Mouse (Mus musculus): Measurements from ENCODE around the gene Frmd4b. TPM values are rescaled to one million over a fixed set of nuclear protein-coding genes. Genes with fewer than 3 reads are reported as not detected.

Frmd4b gene
- total and polyA plus RNA-seq, 3 experiments, result 7.3 to 18.1 (median 11.9) TPM

DNA sequence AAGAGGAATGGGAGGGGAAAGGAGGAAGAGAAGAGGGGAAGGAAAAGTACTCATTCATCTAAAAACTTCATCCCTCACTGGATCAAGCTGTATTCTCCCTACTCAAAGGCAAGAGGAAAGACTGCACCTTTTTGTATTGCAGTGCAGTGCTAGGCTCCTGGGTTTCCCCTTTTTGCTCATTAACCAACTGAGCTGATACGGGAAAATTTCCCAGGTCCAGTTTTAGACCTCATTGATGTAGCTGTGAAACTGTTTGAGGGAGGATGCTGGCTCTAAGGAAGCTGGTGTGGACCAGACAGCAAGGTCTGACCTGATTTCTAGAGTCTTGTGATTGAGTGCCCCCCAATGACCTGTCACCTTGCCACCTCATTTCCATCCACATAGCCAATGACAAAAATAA, 121.3 kb downstream of the Frmd4b start:
- H3K36me3 ChIP-seq (ENCODE audit: control insufficient read depth, insufficient read depth, low read length), result no peaks in the 10 kb centered on the region
- no peak for DNase-seq
- H3K27ac ChIP-seq, result no peak overlapping the region
- WGBS, result 44% methylated on average over 1 of the region's 1 CpGs
- H3K4me3 ChIP-seq, result no peak overlapping the region
- no peaks in the 10 kb centered on the region for H3K4me1 ChIP-seq (ENCODE audit: control insufficient read depth, insufficient read depth, low read length)
- H3K79me2 ChIP-seq (replicated peaks; ENCODE audit: control insufficient read depth, insufficient read depth, low read length), result no peaks in the 10 kb centered on the region
- intact Hi-C loops (cut with DNase I), result no loop called here
- TF ChIP-seq POLR2A (IDR thresholded peaks at IDR 0.05; ENCODE audit: insufficient read depth, low read depth, low read length) (no peak), CTCF (IDR thresholded peaks at IDR 0.05) (no peak), EP300 (IDR thresholded peaks at IDR 0.05; ENCODE audit: insufficient read depth, low read depth, low read length) (no peak)
- no peak overlapping the region for H3K9ac ChIP-seq (ENCODE audit: low read depth, low read length)
- no peaks in the 10 kb centered on the region; the same call in 1 of the 2 replicates for H3K27me3 ChIP-seq (ENCODE audit: control insufficient read depth, insufficient read depth, low read length)

- H3K36me3 ChIP-seq (ENCODE audit: control insufficient read depth, insufficient read depth, low read length), result no peaks in the 10 kb centered on the region
- DNase-seq, result no peak
- H3K79me2 ChIP-seq (replicated peaks; ENCODE audit: control insufficient read depth, insufficient read depth, low read length), result no peaks in the 10 kb centered on the region
- peaks cover 2% of the 10 kb centered on the region for H3K4me1 ChIP-seq (ENCODE audit: control insufficient read depth, insufficient read depth, low read length)
- H3K27ac ChIP-seq, result no peak overlapping the region
- no peak overlapping the region for H3K9ac ChIP-seq (ENCODE audit: low read depth, low read length)
- no peaks in the 10 kb centered on the region; the same call in 1 of the 2 replicates for H3K27me3 ChIP-seq (ENCODE audit: control insufficient read depth, insufficient read depth, low read length)
- intact Hi-C loops (cut with DNase I), result no loop called here
- 90% methylated on average over 5 of the region's 5 CpGs for WGBS
- no peak for TF ChIP-seq EP300 (IDR thresholded peaks at IDR 0.05; ENCODE audit: insufficient read depth, low read depth, low read length)
- peak; percentile 36 for TF ChIP-seq CTCF (IDR thresholded peaks at IDR 0.05)
- no peak overlapping the region for H3K4me3 ChIP-seq
These were observed 126.3 kb downstream of the Frmd4b start for GRCm38 (mm10) chr6:97491065-97491464.

- Histone ChIP-seq H3K36me3 (ENCODE audit: control insufficient read depth, insufficient read depth, low read length) (no peaks in the 10 kb centered on the region), H3K4me3 (no peak overlapping the region), H3K9ac (ENCODE audit: low read depth, low read length) (no peak overlapping the region), H3K27me3 (ENCODE audit: control insufficient read depth, insufficient read depth, low read length) (no peaks in the 10 kb centered on the region), H3K4me1 (ENCODE audit: control insufficient read depth, insufficient read depth, low read length) (peaks cover 3% of the 10 kb centered on the region), H3K79me2 (replicated peaks; ENCODE audit: control insufficient read depth, insufficient read depth, low read length) (no peaks in the 10 kb centered on the region), H3K27ac (peak overlapping the region; percentile 70)
- intact Hi-C loops (cut with DNase I), result loop anchor here (5.0 kb wide), 1 partner anchor 47 kb away; no protein-coding TSS in a partner anchor
- peak; percentile 58; the same call in 1 of the 2 replicates for TF ChIP-seq POLR2A (IDR thresholded peaks at IDR 0.05; ENCODE audit: insufficient read depth, low read depth, low read length)
- TF ChIP-seq CTCF (IDR thresholded peaks at IDR 0.05), result no peak
- TF ChIP-seq EP300 (IDR thresholded peaks at IDR 0.05; ENCODE audit: insufficient read depth, low read depth, low read length), result no peak
- 40% methylated on average over 7 of the region's 7 CpGs for WGBS
- peak; percentile 46 to 56 for DNase-seq
These were observed 128.5 kb downstream of the Frmd4b start for GRCm38 (mm10) chr6:97488821-97489220.

DNA sequence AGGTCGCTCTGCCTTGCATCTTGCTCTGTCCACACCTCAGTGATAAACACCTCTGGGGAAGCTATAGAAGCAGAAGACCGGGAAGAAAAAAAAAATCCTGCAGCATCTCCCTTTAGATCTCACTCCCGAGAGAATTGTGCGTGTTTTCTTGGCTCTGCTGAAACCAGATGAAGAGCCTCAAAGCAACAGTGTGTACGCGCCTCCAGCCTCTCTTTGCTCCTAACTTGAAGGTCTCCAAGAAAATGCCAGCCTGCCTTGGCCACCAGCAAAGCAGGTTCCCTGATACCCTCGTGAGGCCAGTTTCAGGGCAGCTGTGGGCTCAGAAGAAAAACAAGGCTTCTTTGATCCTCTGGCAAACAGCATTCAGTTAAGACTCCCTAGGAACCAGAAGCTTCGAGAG, 129.1 kb downstream of the Frmd4b start:
- DNase-seq, result peak in 1 of 2 experiments; percentile 22
- H3K36me3 ChIP-seq (ENCODE audit: control insufficient read depth, insufficient read depth, low read length), result no peaks in the 10 kb centered on the region
- H3K4me1 ChIP-seq (ENCODE audit: control insufficient read depth, insufficient read depth, low read length), result peaks cover 3% of the 10 kb centered on the region
- 0 out of 2 replicates have a peak, but pooled peaks have one; percentile 10 for TF ChIP-seq POLR2A (IDR thresholded peaks at IDR 0.05; ENCODE audit: insufficient read depth, low read depth, low read length)
- no peak for TF ChIP-seq EP300 (IDR thresholded peaks at IDR 0.05; ENCODE audit: insufficient read depth, low read depth, low read length)
- H3K27me3 ChIP-seq (ENCODE audit: control insufficient read depth, insufficient read depth, low read length), result no peaks in the 10 kb centered on the region
- peak overlapping the region; percentile 66 for H3K9ac ChIP-seq (ENCODE audit: low read depth, low read length)
- no peak overlapping the region for H3K4me3 ChIP-seq
- WGBS, result 40% methylated on average over 8 of the region's 8 CpGs
- H3K27ac ChIP-seq, result peak overlapping the region; percentile 70
- intact Hi-C loops (cut with DNase I), result loop anchor here (5.0 kb wide), 1 partner anchor 46 kb away; no protein-coding TSS in a partner anchor
- H3K79me2 ChIP-seq (replicated peaks; ENCODE audit: control insufficient read depth, insufficient read depth, low read length), result no peaks in the 10 kb centered on the region

GRCm38 (mm10) chr6:97487535-97488081, 129.7 kb downstream of the Frmd4b start:
- TF ChIP-seq POLR2A (IDR thresholded peaks at IDR 0.05; ENCODE audit: insufficient read depth, low read depth, low read length) (no peak), CTCF (IDR thresholded peaks at IDR 0.05) (0 out of 2 replicates have a peak, but pooled peaks have one; percentile 13), EP300 (IDR thresholded peaks at IDR 0.05; ENCODE audit: insufficient read depth, low read depth, low read length) (no peak)
- H3K27ac ChIP-seq, result peak overlapping the region; percentile 75
- H3K27me3 ChIP-seq (ENCODE audit: control insufficient read depth, insufficient read depth, low read length), result no peaks in the 10 kb centered on the region
- 2% methylated on average over 40 of the region's 40 CpGs for WGBS
- DNase-seq, result peak; percentile 83 to 86
- peak overlapping the region; percentile 68 for H3K4me3 ChIP-seq
- H3K36me3 ChIP-seq (ENCODE audit: control insufficient read depth, insufficient read depth, low read length), result no peaks in the 10 kb centered on the region
- H3K4me1 ChIP-seq (ENCODE audit: control insufficient read depth, insufficient read depth, low read length), result peaks cover 3% of the 10 kb centered on the region
- intact Hi-C loops (cut with DNase I), result loop anchor here (2.0 to 5.0 kb wide), 3 partner anchors 35 to 67 kb away; no protein-coding TSS in a partner anchor
- H3K79me2 ChIP-seq (replicated peaks; ENCODE audit: control insufficient read depth, insufficient read depth, low read length), result no peaks in the 10 kb centered on the region
- peak overlapping the region; percentile 66 for H3K9ac ChIP-seq (ENCODE audit: low read depth, low read length)

DNA sequence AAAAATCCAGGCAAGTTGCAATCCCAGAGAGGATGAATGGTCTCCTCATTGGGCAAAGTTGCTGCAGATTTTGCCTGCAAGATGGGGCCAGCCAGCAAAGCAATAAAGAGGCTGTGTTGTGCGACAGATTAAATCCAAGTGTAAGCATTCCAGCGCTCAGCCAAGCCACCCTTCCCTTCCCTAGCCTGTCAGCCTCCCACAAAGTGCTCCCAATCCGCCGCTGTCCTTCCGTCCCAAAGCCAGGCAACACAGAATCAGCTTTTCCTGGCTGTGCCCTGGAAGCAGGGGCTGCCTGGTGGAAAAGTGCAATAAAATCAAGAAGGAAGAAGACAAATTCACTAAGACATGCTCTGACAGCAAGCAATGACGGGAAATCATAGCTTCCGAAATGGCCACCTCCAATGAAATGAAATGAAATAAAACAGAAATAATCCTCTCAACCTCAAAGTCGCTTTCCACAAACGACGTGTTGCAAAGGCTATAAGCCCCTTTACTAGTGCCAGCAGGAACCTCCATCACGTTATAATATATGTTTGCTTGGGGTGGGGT, 130.5 kb downstream of the Frmd4b start:
- Histone ChIP-seq H3K36me3 (ENCODE audit: control insufficient read depth, insufficient read depth, low read length) (no peaks in the 10 kb centered on the region), H3K27me3 (ENCODE audit: control insufficient read depth, insufficient read depth, low read length) (no peaks in the 10 kb centered on the region), H3K79me2 (replicated peaks; ENCODE audit: control insufficient read depth, insufficient read depth, low read length) (no peaks in the 10 kb centered on the region), H3K9ac (ENCODE audit: low read depth, low read length) (peak overlapping the region; percentile 66), H3K27ac (peak overlapping the region; percentile 75), H3K4me3 (peak overlapping the region; percentile 68), H3K4me1 (ENCODE audit: control insufficient read depth, insufficient read depth, low read length) (peaks cover 3% of the 10 kb centered on the region)
- 6% methylated on average over 11 of the region's 11 CpGs for WGBS
- peak in 1 of 2 experiments; percentile 63 for DNase-seq
- intact Hi-C loops (cut with DNase I), result loop anchor here (2.0 to 5.0 kb wide), 3 partner anchors 36 to 66 kb away; no protein-coding TSS in a partner anchor
- TF ChIP-seq POLR2A (IDR thresholded peaks at IDR 0.05; ENCODE audit: insufficient read depth, low read depth, low read length), result 0 out of 2 replicates have a peak, but pooled peaks have one; percentile 29
- TF ChIP-seq CTCF (IDR thresholded peaks at IDR 0.05), result no peak
